Mouse (Mus musculus) liver, embryonic 16.5 days (tissue): ENCODE results near the gene Pitx2. TPM values are rescaled to one million over a fixed set of nuclear protein-coding genes. Genes with fewer than 3 reads are reported as not detected.

ENCODE experiments used
- ATAC-seq: fragments of 200-750 bp; cut with Nextera tagmentation; 2 replicates; pipeline ENCODE4 v1.8.0; 2017; ENCODE audit warnings: low read depth, mild to moderate bottlenecking, moderate number of reproducible peaks, moderate library complexity
- H3K27ac ChIP-seq: fragments of 300-500 bp; sonication (generic); 2 replicates; pipeline ENCODE4 v1.5.1; 2014; ENCODE audit warnings: mild to moderate bottlenecking, low read length
- H3K27me3 ChIP-seq: fragments of 300-500 bp; sonication (generic); 2 replicates; pipeline ENCODE4 v1.6.1; 2014; ENCODE audit warnings: low read depth, low read length, mixed read lengths; ENCODE audit not compliant: control insufficient read depth, insufficient read depth
- H3K36me3 ChIP-seq: fragments of 300-500 bp; sonication (generic); 2 replicates; pipeline ENCODE4 v1.6.1; 2014; ENCODE audit warnings: mild to moderate bottlenecking; ENCODE audit not compliant: control insufficient read depth, insufficient read depth
- H3K4me1 ChIP-seq: fragments of 300-500 bp; sonication (generic); 2 replicates; pipeline ENCODE4 v1.6.1; 2014; ENCODE audit warnings: low read depth, low read length, mixed read lengths; ENCODE audit not compliant: control insufficient read depth
- H3K4me2 ChIP-seq: fragments of 300-500 bp; sonication (generic); 2 replicates; pipeline ENCODE4 v1.6.1; 2014; ENCODE audit warnings: low read depth, low read length, mixed read lengths
- H3K4me3 ChIP-seq: fragments of 300-500 bp; sonication (generic); 2 replicates; pipeline ENCODE4 v1.5.1; 2014; ENCODE audit warnings: low read depth, mild to moderate bottlenecking, low read length
- H3K9ac ChIP-seq: fragments of 300-500 bp; sonication (generic); 2 replicates; pipeline ENCODE4 v1.6.1; 2014; ENCODE audit warnings: low read depth, low read length
- H3K9me3 ChIP-seq: fragments of 300-500 bp; sonication (generic); replicated peaks from 2 replicates; pipeline ENCODE4 v1.6.1; 2016; ENCODE audit warnings: low read length; ENCODE audit not compliant: control insufficient read depth
- WGBS: fragments of 180-500 bp; shearing (Covaris S2); extraction: QIAGEN DNeasy Blood & Tissue Kit; methylation state at CpG from one replicate; pipeline ENCODE4 v1.1.7; 2014; ENCODE audit not compliant: insufficient replicate concordance; 5-methylcytosine and 5-hydroxymethylcytosine counted together
- polyA plus RNA-seq: library from polyadenylated mRNA; unstranded; fragments of >200 nt; fragmentation: Nextera tagmentation; extraction: Ambion mirVana; gene quantifications from 2 replicates; pipeline ENCODE4 v1.2.1, GENCODE M21; 2015

The Pitx2 gene
- polyA plus RNA-seq, 1 experiment from 2014 or later = 0.77 TPM

DNA sequence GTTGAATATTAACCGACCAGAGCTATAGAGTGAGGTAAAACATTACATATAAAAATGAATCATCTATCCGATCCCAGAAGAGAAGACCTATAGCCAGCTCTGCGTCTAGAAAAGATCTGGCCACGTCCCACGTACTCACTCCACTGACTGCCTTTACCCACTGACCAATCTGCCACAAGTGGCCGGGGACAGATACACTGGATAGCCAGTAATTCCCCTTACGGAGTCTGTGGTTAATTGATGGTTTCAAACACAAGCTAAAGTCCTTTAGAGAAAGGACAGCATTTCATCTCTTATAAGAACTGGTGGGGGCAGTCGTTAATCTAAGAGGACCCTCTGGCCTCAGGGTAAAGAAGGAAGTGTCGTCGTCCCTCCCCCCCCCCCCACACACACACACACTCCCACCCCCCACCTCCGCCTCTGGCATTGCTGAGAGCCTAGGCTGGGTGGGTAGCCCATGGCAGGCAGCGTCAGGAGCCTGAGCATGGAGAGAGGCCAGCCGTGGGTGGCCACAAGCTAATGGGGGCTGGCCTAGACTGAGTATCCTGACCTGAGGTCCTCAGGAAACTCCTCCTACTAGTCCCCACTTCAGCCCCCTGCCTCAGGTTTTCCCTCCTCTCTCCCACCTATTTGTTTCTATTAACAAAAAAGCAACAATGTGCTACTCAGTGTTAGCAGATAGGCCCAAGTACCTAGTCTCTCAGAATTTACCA lies 26.1 kb downstream of the Pitx2 start:
- Histone ChIP-seq H3K4me1 (no peaks in the 10 kb centered on the region), H3K4me2 (no peak overlapping the region), H3K27me3 (peaks cover 72% of the 10 kb centered on the region), H3K27ac (no peak overlapping the region), H3K4me3 (no peak overlapping the region), H3K9ac (no peak overlapping the region), H3K36me3 (no peaks in the 10 kb centered on the region), H3K9me3 (no peaks in the 10 kb centered on the region)
- WGBS = 1% methylated on average over 12 of the region's 13 CpGs
- ATAC-seq = no peak

- no peak overlapping the region for H3K4me3 ChIP-seq
- no peak for ATAC-seq
- no peaks in the 10 kb centered on the region for H3K36me3 ChIP-seq
- H3K9ac ChIP-seq = no peak overlapping the region
- no peak overlapping the region for H3K4me2 ChIP-seq
- H3K27me3 ChIP-seq = peaks cover 63% of the 10 kb centered on the region
- WGBS = 2% methylated on average over 6 of the region's 6 CpGs
- no peaks in the 10 kb centered on the region for H3K4me1 ChIP-seq
- no peaks in the 10 kb centered on the region for H3K9me3 ChIP-seq
- H3K27ac ChIP-seq = no peak overlapping the region
Observed at GRCm38 (mm10) chr3:129226681-129227080, 27.0 kb downstream of the Pitx2 start.

DNA sequence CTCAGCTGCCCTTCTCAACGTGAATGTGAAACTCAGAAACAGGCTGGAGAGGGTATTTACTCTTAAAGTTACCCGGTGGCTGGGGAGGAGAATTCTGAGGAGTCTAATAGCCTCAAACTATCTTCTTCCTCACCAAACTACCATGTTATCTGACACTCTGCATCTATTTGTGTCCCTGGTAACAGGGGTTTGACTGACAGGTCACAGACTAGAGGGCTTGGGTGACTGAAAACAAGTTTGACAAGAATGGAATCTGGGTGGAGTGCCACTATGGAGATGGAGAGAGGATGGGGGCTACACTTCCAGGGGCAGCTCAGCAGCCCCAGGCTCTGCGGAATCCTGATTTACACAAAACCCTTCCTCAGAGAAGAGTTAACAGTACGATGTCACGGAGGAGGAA lies 27.7 kb downstream of the Pitx2 start:
- WGBS = 4% methylated on average over 5 of the region's 5 CpGs
- H3K9ac ChIP-seq = no peak overlapping the region
- no peak overlapping the region for H3K4me2 ChIP-seq
- no peaks in the 10 kb centered on the region for H3K36me3 ChIP-seq
- no peak overlapping the region for H3K27ac ChIP-seq
- ATAC-seq = no peak
- no peak overlapping the region for H3K4me3 ChIP-seq
- no peaks in the 10 kb centered on the region for H3K9me3 ChIP-seq
- no peaks in the 10 kb centered on the region for H3K4me1 ChIP-seq
- peaks cover 56% of the 10 kb centered on the region for H3K27me3 ChIP-seq

GRCm38 (mm10) chr3:129238010-129238409 lies 38.3 kb downstream of the Pitx2 start:
- H3K9me3 ChIP-seq = no peaks in the 10 kb centered on the region
- H3K4me1 ChIP-seq = no peaks in the 10 kb centered on the region
- WGBS = 45% methylated on average over 1 of the region's 1 CpGs
- no peak overlapping the region for H3K27ac ChIP-seq
- no peak overlapping the region for H3K9ac ChIP-seq
- no peaks in the 10 kb centered on the region for H3K36me3 ChIP-seq
- H3K4me3 ChIP-seq = no peak overlapping the region
- no peak for ATAC-seq
- no peaks in the 10 kb centered on the region for H3K27me3 ChIP-seq
- H3K4me2 ChIP-seq = no peak overlapping the region

- no peak for ATAC-seq
- 42% methylated on average over 13 of the region's 13 CpGs for WGBS
- H3K27me3 ChIP-seq = no peaks in the 10 kb centered on the region
Observed at GRCm38 (mm10) chr3:129238664-129239258, 39.1 kb downstream of the Pitx2 start.

DNA sequence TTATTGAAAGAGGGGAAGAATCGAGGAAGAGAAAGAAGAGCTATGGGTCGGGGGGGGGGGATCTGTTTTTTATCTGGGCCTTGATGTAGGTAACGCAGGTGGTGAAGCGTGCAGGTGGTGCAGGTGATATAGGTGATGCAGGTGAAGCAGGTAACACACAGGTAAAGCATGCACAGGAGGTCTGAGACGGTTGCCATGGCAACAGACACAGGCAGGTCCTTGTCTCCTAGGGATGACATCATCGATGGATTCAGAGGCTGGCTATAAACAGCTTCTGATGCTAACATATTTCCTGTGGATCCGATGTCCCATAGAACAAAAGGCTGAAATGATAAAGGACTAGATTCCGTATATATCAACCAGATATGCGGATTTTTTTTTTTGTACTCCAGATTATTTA lies 51.3 kb downstream of the Pitx2 start:
- no peaks in the 10 kb centered on the region for H3K36me3 ChIP-seq
- H3K27me3 ChIP-seq = no peaks in the 10 kb centered on the region
- ATAC-seq = no peak
- H3K4me3 ChIP-seq = no peak overlapping the region
- no peak overlapping the region for H3K4me2 ChIP-seq
- no peaks in the 10 kb centered on the region for H3K9me3 ChIP-seq
- no peak overlapping the region for H3K9ac ChIP-seq
- no peak overlapping the region for H3K27ac ChIP-seq
- H3K4me1 ChIP-seq = no peaks in the 10 kb centered on the region
- WGBS = 60% methylated on average over 9 of the region's 9 CpGs

More at GRCm38 (mm10) chr3:129238664-129239258, 39.1 kb downstream of the Pitx2 start:
- Histone ChIP-seq H3K4me1 (no peaks in the 10 kb centered on the region), H3K9ac (no peak overlapping the region), H3K36me3 (no peaks in the 10 kb centered on the region), H3K27ac (no peak overlapping the region), H3K4me3 (no peak overlapping the region), H3K9me3 (no peaks in the 10 kb centered on the region), H3K4me2 (no peak overlapping the region)

DNA sequence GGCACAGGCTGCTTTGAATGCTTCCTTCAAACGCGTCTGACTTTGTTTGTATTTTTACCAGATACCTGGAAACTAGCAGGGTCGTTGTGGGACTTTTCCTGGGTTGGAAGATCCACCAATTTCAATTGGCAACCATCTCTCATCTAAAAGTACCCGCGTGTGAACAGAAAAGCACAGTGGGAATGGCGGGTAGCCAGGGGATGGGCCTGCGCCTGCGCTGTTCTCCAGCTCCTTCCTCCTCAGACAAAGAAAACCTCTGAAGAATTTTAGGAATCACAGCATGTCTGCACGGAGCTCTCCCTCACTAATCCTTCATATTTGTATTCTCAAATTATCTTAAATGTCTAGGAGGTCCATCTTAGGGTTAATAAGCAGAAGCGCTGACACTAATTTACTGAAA lies 54.6 kb downstream of the Pitx2 start:
- H3K9me3 ChIP-seq = no peaks in the 10 kb centered on the region
- no peak overlapping the region for H3K4me3 ChIP-seq
- no peak overlapping the region for H3K27ac ChIP-seq
- ATAC-seq = no peak
- no peaks in the 10 kb centered on the region for H3K36me3 ChIP-seq
- WGBS = 45% methylated on average over 10 of the region's 10 CpGs
- H3K27me3 ChIP-seq = no peaks in the 10 kb centered on the region
- no peak overlapping the region for H3K9ac ChIP-seq
- H3K4me1 ChIP-seq = no peaks in the 10 kb centered on the region
- H3K4me2 ChIP-seq = no peak overlapping the region

DNA sequence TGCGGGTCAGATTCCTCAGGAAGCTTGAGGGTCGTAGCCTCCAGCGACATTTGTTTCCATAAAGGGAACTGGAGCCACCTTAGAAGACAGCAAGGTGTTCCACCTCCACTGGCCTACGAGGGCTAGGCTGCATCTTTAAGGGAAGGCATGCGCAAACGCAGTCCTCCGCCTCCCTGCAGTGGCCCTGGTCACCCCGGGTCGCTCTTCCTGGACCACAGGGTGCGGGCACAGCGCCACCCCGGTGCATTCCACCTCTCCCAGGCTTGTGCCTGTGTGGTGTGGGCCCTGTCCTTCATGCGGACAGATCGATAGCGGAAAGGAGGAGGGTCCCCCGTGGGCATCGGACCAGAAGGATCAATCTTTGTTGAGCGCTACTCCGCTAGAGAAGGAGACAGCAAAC lies 56.6 kb downstream of the Pitx2 start:
- Histone ChIP-seq H3K9me3 (no peaks in the 10 kb centered on the region), H3K4me3 (no peak overlapping the region), H3K36me3 (no peaks in the 10 kb centered on the region), H3K27ac (no peak overlapping the region), H3K27me3 (no peaks in the 10 kb centered on the region), H3K4me2 (0 out of 2 replicates have a peak overlapping the region, but pooled peaks have one; percentile 19), H3K4me1 (no peaks in the 10 kb centered on the region), H3K9ac (no peak overlapping the region)
- ATAC-seq = no peak
- WGBS = 41% methylated on average over 19 of the region's 19 CpGs

GRCm38 (mm10) chr3:129256766-129257165 lies 57.1 kb downstream of the Pitx2 start:
- H3K9me3 ChIP-seq = no peaks in the 10 kb centered on the region
- no peak overlapping the region for H3K27ac ChIP-seq
- WGBS = 61% methylated on average over 8 of the region's 8 CpGs
- H3K4me1 ChIP-seq = no peaks in the 10 kb centered on the region
- ATAC-seq = no peak
- H3K9ac ChIP-seq = no peak overlapping the region
- H3K27me3 ChIP-seq = no peaks in the 10 kb centered on the region
- H3K4me3 ChIP-seq = no peak overlapping the region
- H3K4me2 ChIP-seq = 0 out of 2 replicates have a peak overlapping the region, but pooled peaks have one; percentile 19
- no peaks in the 10 kb centered on the region for H3K36me3 ChIP-seq
